Mouse (Mus musculus) brain, embryonic 14.5 days (tissue): ENCODE measurements at regions not wholly inside any gene's neighbourhood (a gene's known extent, or its start where the extent isn't known, plus 50 kb on each side); places are given as distances from the start of the nearest gene placed in this dataset.

Source experiments
- CTCF ChIP-seq: fragments of 200-500 bp; IDR thresholded peaks from 2 replicates; pipeline ENCODE4 v1.5.1; 2012; ENCODE audit warnings: inconsistent platforms, mild to moderate bottlenecking, moderate library complexity, borderline replicate concordance; ENCODE audit not compliant: insufficient read depth, insufficient read length; ENCODE audit errors: extremely low read depth
- POLR2A ChIP-seq: fragments of 200-500 bp; IDR thresholded peaks from 2 replicates; pipeline ENCODE4 v1.6.1; 2012; ENCODE audit warnings: mild to moderate bottlenecking, inconsistent platforms, borderline replicate concordance; ENCODE audit not compliant: poor library complexity, insufficient read depth, insufficient read length, severe bottlenecking; ENCODE audit errors: extremely low read depth

GRCm38 (mm10) chr13:5435131-5435530 is 426.2 kb upstream of the Klf6 start:
- TF ChIP-seq POLR2A (no peak), CTCF (no peak)
